Mouse (Mus musculus) small intestine, adult 2 months (tissue): Measurements from ENCODE around the gene Ctps.

Experiments used
- CTCF ChIP-seq: fragments of 200-500 bp; IDR thresholded peaks from 2 replicates; pipeline ENCODE4 v1.5.1; 2012; ENCODE audit warnings: low read depth, mild to moderate bottlenecking, control low read depth, inconsistent platforms, low read length, moderate library complexity, mixed read lengths; ENCODE audit not compliant: insufficient replicate concordance, insufficient read length; ENCODE audit errors: extremely low read depth
- POLR2A ChIP-seq: fragments of 200-500 bp; IDR thresholded peaks from 2 replicates; pipeline ENCODE4 v1.6.1; 2012; ENCODE audit warnings: low read depth, mild to moderate bottlenecking, control low read depth, inconsistent platforms, low read length, moderate library complexity

DNA sequence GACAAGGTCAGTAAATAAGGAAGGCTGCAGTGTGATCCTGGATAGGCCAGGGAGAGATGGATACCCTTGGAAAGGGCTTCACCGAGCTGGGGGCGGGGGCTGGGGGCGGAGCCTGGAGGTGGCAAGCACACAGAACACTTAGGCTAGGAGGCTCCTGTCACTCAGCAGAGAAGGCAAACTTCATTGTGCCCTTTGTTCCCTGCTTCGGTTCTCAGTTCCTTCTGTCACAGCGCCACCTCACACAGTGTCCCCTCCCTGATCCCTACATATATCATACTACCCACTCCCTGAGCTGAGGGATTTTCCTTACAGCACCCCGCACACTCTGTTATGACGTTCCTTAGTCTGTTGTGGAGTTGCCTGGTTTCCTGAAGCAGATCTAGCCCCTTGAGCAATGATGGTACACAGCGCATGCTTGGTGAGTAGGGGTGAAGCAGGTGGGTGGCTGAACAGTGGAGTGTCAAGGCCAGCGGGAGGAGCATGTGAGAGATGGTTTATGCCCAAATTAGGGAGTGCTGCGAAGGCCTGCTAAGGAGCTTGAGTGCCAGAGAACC is 45.5 kb upstream of the Ctps start:
- TF ChIP-seq CTCF: no peak
- no peak for TF ChIP-seq POLR2A
